Mouse (Mus musculus): ENCODE measurements around the gene Prim2. TPM values are rescaled to one million over a fixed set of nuclear protein-coding genes. Genes with fewer than 3 reads are reported as not detected.

Gene Prim2
- polyA plus RNA-seq, 1 experiment from 2014 or later, result 27.4 TPM

DNA sequence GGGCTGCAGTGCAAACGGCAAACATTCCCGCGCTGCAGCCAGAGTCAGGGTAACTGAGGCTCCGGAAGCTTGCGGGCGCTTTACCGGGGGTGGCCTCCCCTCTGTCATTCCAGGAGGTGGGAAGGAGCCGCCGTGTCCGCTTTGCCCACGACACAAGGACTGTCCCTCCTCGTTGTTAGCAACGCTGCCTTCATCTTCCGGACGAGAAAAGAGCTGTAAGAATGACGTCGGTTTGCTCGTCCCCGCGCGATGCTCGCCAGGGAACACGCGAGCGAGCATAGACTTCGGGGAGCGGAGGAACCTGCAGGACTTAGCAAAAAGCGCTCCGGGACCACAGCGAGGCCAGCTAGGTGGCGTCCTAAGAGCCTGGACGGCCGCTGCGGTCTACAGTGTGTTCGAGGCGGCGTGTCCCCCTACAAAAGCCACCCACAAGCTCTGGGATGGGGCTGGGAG is 595 bp upstream of the Prim2 start:
- peak overlapping the region; percentile 92 for H3K4me3 ChIP-seq (ENCODE audit: low read depth, low read length)
- peak overlapping the region; percentile 97 for H3K4me2 ChIP-seq (ENCODE audit: low read depth, low read length)
- peak; percentile 70 for ATAC-seq (ENCODE audit: low read depth)
- H3K9ac ChIP-seq (ENCODE audit: low read depth, low read length), result peak overlapping the region; percentile 83
- H3K27me3 ChIP-seq (ENCODE audit: control insufficient read depth, insufficient read depth, low read depth, low read length), result no peaks in the 10 kb centered on the region
- peaks cover 45% of the 10 kb centered on the region for H3K4me1 ChIP-seq (ENCODE audit: control insufficient read depth, low read depth, low read length)
- under 1% methylated on average over 37 of the region's 37 CpGs for WGBS (ENCODE audit: insufficient replicate concordance)
- H3K9me3 ChIP-seq (replicated peaks; ENCODE audit: control insufficient read depth, low read length), result no peaks in the 10 kb centered on the region
- peak overlapping the region; percentile 76 for H3K27ac ChIP-seq (ENCODE audit: low read length)
- H3K36me3 ChIP-seq (ENCODE audit: control insufficient read depth, insufficient read depth), result peaks cover 8% of the 10 kb centered on the region; the same call in 1 of the 2 replicates

DNA sequence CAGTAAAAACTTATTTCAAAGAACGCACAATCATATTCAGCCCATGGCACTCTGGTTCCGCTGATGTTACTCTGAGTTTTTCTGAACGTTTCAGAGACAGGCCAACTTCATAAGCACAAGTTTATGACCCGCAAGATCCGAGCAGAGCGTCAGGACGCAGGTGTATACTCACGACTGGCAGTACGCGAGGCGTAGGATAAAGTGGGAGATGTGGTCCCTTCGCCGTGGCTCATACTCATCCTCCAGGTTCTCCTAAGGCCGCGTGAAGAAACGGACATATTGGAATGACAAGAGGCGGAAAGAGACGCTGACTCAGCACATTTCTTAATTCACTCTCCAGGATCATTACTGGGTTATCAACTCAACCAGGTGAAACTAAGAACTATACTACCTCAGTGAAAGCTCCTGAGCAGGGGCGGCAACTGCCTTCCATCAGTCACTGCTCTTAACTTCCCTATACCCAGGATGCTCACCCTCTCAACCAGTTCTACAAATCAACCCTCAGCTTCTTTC is 5.9 kb downstream of the Prim2 start:
- Histone ChIP-seq H3K36me3 (ENCODE audit: control insufficient read depth, insufficient read depth) (peaks cover 53% of the 10 kb centered on the region), H3K4me3 (ENCODE audit: low read depth, low read length) (no peak overlapping the region)

GRCm38 (mm10) chr1:33663163-33663562 is 6.4 kb downstream of the Prim2 start:
- peaks cover 29% of the 10 kb centered on the region for H3K4me1 ChIP-seq (ENCODE audit: control insufficient read depth, low read depth, low read length)
- no peak overlapping the region for H3K9ac ChIP-seq (ENCODE audit: low read depth, low read length)
- H3K27ac ChIP-seq (ENCODE audit: low read length), result no peak overlapping the region
- H3K36me3 ChIP-seq (ENCODE audit: control insufficient read depth, insufficient read depth), result peaks cover 55% of the 10 kb centered on the region
- no peak overlapping the region for H3K4me2 ChIP-seq (ENCODE audit: low read depth, low read length)
- no peaks in the 10 kb centered on the region for H3K9me3 ChIP-seq (replicated peaks; ENCODE audit: control insufficient read depth, low read length)
- H3K4me3 ChIP-seq (ENCODE audit: low read depth, low read length), result no peak overlapping the region
- no peaks in the 10 kb centered on the region for H3K27me3 ChIP-seq (ENCODE audit: control insufficient read depth, insufficient read depth, low read depth, low read length)
- ATAC-seq (ENCODE audit: low read depth), result no peak

More for the DNA sequence above, 5.9 kb downstream of the Prim2 start:
- Histone ChIP-seq H3K27me3 (ENCODE audit: control insufficient read depth, insufficient read depth, low read depth, low read length) (no peaks in the 10 kb centered on the region), H3K9ac (ENCODE audit: low read depth, low read length) (no peak overlapping the region), H3K4me1 (ENCODE audit: control insufficient read depth, low read depth, low read length) (peaks cover 32% of the 10 kb centered on the region), H3K9me3 (replicated peaks; ENCODE audit: control insufficient read depth, low read length) (no peaks in the 10 kb centered on the region), H3K4me2 (ENCODE audit: low read depth, low read length) (no peak overlapping the region), H3K27ac (ENCODE audit: low read length) (no peak overlapping the region)
- ATAC-seq (ENCODE audit: low read depth), result no peak
- WGBS (ENCODE audit: insufficient replicate concordance), result 84% methylated on average over 19 of the region's 19 CpGs

- ATAC-seq (ENCODE audit: low read depth), result no peak
- Histone ChIP-seq H3K4me1 (ENCODE audit: control insufficient read depth, low read depth, low read length) (no peaks in the 10 kb centered on the region), H3K27ac (ENCODE audit: low read length) (no peak overlapping the region), H3K27me3 (ENCODE audit: control insufficient read depth, insufficient read depth, low read depth, low read length) (no peaks in the 10 kb centered on the region), H3K9ac (ENCODE audit: low read depth, low read length) (no peak overlapping the region), H3K9me3 (replicated peaks; ENCODE audit: control insufficient read depth, low read length) (no peaks in the 10 kb centered on the region), H3K4me3 (ENCODE audit: low read depth, low read length) (no peak overlapping the region), H3K4me2 (ENCODE audit: low read depth, low read length) (no peak overlapping the region), H3K36me3 (ENCODE audit: control insufficient read depth, insufficient read depth) (peaks cover 57% of the 10 kb centered on the region)
- WGBS (ENCODE audit: insufficient replicate concordance), result 83% methylated on average over 4 of the region's 4 CpGs
These were observed 11.3 kb downstream of the Prim2 start for GRCm38 (mm10) chr1:33658302-33658701.

DNA sequence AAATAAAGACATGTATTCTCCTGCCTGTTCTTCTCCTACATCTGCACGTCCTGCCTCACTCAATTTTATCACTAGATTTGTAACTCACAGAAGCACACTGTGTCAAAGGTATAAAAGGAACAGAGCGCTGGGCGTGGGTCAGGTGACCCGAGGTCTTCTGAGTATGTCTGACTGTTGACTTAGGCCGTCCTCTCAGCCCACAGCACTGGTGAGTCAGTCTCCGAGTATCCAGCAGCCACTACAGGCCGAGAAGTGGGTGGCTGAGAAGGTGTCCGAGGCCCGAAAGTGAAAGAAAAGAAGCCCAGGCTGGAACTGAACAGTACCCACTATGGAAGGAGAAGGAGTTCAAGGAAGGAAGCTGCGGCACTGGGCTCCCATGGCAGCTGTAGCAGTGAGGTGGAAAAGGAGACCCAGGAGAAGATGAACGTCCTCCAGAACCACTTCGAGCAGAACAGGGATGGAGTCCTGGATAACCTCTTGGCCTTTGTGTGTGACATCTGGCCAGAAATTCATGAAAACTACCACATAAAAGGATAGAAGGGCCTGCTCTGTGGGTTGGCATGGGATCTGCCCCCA is 11.9 kb downstream of the Prim2 start:
- Histone ChIP-seq H3K4me3 (ENCODE audit: low read depth, low read length) (no peak overlapping the region), H3K36me3 (ENCODE audit: control insufficient read depth, insufficient read depth) (peaks cover 56% of the 10 kb centered on the region), H3K27ac (ENCODE audit: low read length) (no peak overlapping the region), H3K9ac (ENCODE audit: low read depth, low read length) (no peak overlapping the region), H3K4me2 (ENCODE audit: low read depth, low read length) (no peak overlapping the region), H3K4me1 (ENCODE audit: control insufficient read depth, low read depth, low read length) (no peaks in the 10 kb centered on the region), H3K27me3 (ENCODE audit: control insufficient read depth, insufficient read depth, low read depth, low read length) (no peaks in the 10 kb centered on the region), H3K9me3 (replicated peaks; ENCODE audit: control insufficient read depth, low read length) (no peaks in the 10 kb centered on the region)
- ATAC-seq (ENCODE audit: low read depth), result no peak
- WGBS (ENCODE audit: insufficient replicate concordance), result 84% methylated on average over 12 of the region's 12 CpGs

- WGBS (ENCODE audit: insufficient replicate concordance), result 92% methylated on average over 11 of the region's 11 CpGs
- H3K27me3 ChIP-seq (ENCODE audit: control insufficient read depth, insufficient read depth, low read depth, low read length), result no peaks in the 10 kb centered on the region
- no peaks in the 10 kb centered on the region for H3K9me3 ChIP-seq (replicated peaks; ENCODE audit: control insufficient read depth, low read length)
- H3K4me3 ChIP-seq (ENCODE audit: low read depth, low read length), result no peak overlapping the region
- H3K9ac ChIP-seq (ENCODE audit: low read depth, low read length), result no peak overlapping the region
- no peak for ATAC-seq (ENCODE audit: low read depth)
- H3K36me3 ChIP-seq (ENCODE audit: control insufficient read depth, insufficient read depth), result peaks cover 16% of the 10 kb centered on the region
- H3K27ac ChIP-seq (ENCODE audit: low read length), result no peak overlapping the region; the same call in 1 of the 2 replicates
- H3K4me1 ChIP-seq (ENCODE audit: control insufficient read depth, low read depth, low read length), result peaks cover 24% of the 10 kb centered on the region
- H3K4me2 ChIP-seq (ENCODE audit: low read depth, low read length), result no peak overlapping the region
These were observed 18.7 kb downstream of the Prim2 start for GRCm38 (mm10) chr1:33650875-33651274.

DNA sequence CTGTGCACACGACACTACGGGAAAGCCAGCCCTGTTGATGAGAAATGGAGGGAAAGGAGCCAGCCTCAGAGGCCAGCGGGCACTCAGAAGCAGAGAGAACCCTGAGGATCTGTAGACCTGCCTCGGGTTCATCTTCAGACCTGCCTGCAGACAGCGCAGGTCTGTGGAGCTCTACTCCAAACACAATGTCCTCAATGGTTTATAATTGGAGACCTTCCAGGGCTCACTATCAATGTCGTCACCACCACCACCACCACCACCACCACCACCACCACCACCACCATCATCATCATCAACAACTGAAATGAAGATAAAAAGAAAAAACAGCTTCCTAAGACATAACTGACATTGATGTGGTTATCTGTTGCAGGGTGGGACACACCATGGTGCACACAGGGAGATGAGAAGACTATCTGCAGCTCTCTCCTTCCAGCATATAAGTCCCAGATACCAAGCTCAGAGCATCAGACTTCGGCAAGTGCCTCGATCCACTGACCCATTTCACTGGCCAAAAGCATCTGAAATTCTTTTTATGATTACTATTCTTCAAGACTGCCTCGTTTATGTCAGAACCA is 20.0 kb downstream of the Prim2 start:
- ATAC-seq (ENCODE audit: low read depth), result peak; percentile 78
- peaks cover 27% of the 10 kb centered on the region for H3K4me1 ChIP-seq (ENCODE audit: control insufficient read depth, low read depth, low read length)
- 59% methylated on average over 9 of the region's 9 CpGs for WGBS (ENCODE audit: insufficient replicate concordance)
- peak overlapping the region; percentile 15; the same call in 1 of the 2 replicates for H3K4me2 ChIP-seq (ENCODE audit: low read depth, low read length)
- no peaks in the 10 kb centered on the region for H3K9me3 ChIP-seq (replicated peaks; ENCODE audit: control insufficient read depth, low read length)
- H3K4me3 ChIP-seq (ENCODE audit: low read depth, low read length), result no peak overlapping the region
- peaks cover 17% of the 10 kb centered on the region for H3K36me3 ChIP-seq (ENCODE audit: control insufficient read depth, insufficient read depth)
- no peak overlapping the region for H3K9ac ChIP-seq (ENCODE audit: low read depth, low read length)
- H3K27me3 ChIP-seq (ENCODE audit: control insufficient read depth, insufficient read depth, low read depth, low read length), result no peaks in the 10 kb centered on the region
- H3K27ac ChIP-seq (ENCODE audit: low read length), result peak overlapping the region; percentile 57; the same call in 1 of the 2 replicates

DNA sequence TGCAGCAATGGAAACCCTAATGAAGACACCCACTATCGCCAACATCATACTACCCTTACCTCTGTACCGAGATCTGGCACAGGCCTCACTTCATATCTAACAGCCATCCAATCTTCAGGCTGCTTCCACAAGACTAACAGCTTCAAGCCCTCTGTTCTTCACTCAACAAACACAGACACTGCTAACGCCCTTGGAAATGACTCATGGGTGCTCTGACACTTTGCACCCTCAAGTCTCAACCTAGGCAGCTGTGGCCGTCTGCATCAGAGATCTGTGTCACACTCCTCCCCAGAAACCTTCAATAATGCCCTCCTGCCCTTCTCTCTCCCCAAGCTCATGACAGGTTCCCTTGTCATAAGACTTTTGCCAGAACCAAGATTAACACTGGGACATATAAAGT is 20.6 kb downstream of the Prim2 start:
- H3K27me3 ChIP-seq (ENCODE audit: control insufficient read depth, insufficient read depth, low read depth, low read length), result no peaks in the 10 kb centered on the region
- 0 out of 2 replicates have a peak overlapping the region, but pooled peaks have one; percentile 30 for H3K27ac ChIP-seq (ENCODE audit: low read length)
- H3K9me3 ChIP-seq (replicated peaks; ENCODE audit: control insufficient read depth, low read length), result no peaks in the 10 kb centered on the region
- peaks cover 19% of the 10 kb centered on the region for H3K36me3 ChIP-seq (ENCODE audit: control insufficient read depth, insufficient read depth)
- H3K4me2 ChIP-seq (ENCODE audit: low read depth, low read length), result no peak overlapping the region
- peaks cover 27% of the 10 kb centered on the region for H3K4me1 ChIP-seq (ENCODE audit: control insufficient read depth, low read depth, low read length)
- 65% methylated on average over 4 of the region's 4 CpGs for WGBS (ENCODE audit: insufficient replicate concordance)
- no peak overlapping the region for H3K4me3 ChIP-seq (ENCODE audit: low read depth, low read length)
- ATAC-seq (ENCODE audit: low read depth), result no peak
- H3K9ac ChIP-seq (ENCODE audit: low read depth, low read length), result no peak overlapping the region

GRCm38 (mm10) chr1:33647661-33648060 is 21.9 kb downstream of the Prim2 start:
- ATAC-seq (ENCODE audit: low read depth), result no peak
- Histone ChIP-seq H3K9me3 (replicated peaks; ENCODE audit: control insufficient read depth, low read length) (no peaks in the 10 kb centered on the region), H3K4me3 (ENCODE audit: low read depth, low read length) (no peak overlapping the region), H3K27ac (ENCODE audit: low read length) (no peak overlapping the region), H3K4me1 (ENCODE audit: control insufficient read depth, low read depth, low read length) (peaks cover 27% of the 10 kb centered on the region), H3K27me3 (ENCODE audit: control insufficient read depth, insufficient read depth, low read depth, low read length) (no peaks in the 10 kb centered on the region), H3K4me2 (ENCODE audit: low read depth, low read length) (no peak overlapping the region), H3K9ac (ENCODE audit: low read depth, low read length) (no peak overlapping the region), H3K36me3 (ENCODE audit: control insufficient read depth, insufficient read depth) (peaks cover 24% of the 10 kb centered on the region)
- 65% methylated on average over 4 of the region's 4 CpGs for WGBS (ENCODE audit: insufficient replicate concordance)

Measured in liver, embryonic 16.5 days (tissue).